Mouse (Mus musculus) intestine, embryonic 15.5 days (tissue): ENCODE results near the gene Tec. TPM values are rescaled to one million over a fixed set of nuclear protein-coding genes. Genes with fewer than 3 reads are reported as not detected.
A peak's percentile ranks its signal among the peaks of the same experiment; 100 is the strongest.

Experiments
- ATAC-seq: fragments of 200-750 bp; cut with Nextera tagmentation; 2 replicates; pipeline ENCODE4 v1.8.0; 2017; ENCODE audit warnings: moderate TSS enrichment, moderate library complexity
- H3K27ac ChIP-seq: fragments of 300-500 bp; sonication (generic); 2 replicates; pipeline ENCODE4 v1.5.1; 2015; ENCODE audit warnings: mild to moderate bottlenecking, inconsistent platforms
- H3K27me3 ChIP-seq: fragments of 300-500 bp; sonication (generic); replicated peaks from 2 replicates; pipeline ENCODE4 v1.6.1; 2015; ENCODE audit warnings: inconsistent platforms
- H3K36me3 ChIP-seq: fragments of 300-500 bp; sonication (generic); 2 replicates; pipeline ENCODE4 v1.6.1; 2015; ENCODE audit warnings: inconsistent platforms
- H3K4me1 ChIP-seq: fragments of 300-500 bp; sonication (generic); replicated peaks from 2 replicates; pipeline ENCODE4 v1.6.1; 2015; ENCODE audit warnings: inconsistent platforms
- H3K4me2 ChIP-seq: fragments of 300-500 bp; sonication (generic); replicated peaks from 2 replicates; pipeline ENCODE4 v1.6.1; 2015; ENCODE audit warnings: mild to moderate bottlenecking, inconsistent platforms
- H3K4me3 ChIP-seq: fragments of 300-500 bp; sonication (generic); replicated peaks from 2 replicates; pipeline ENCODE4 v1.5.1; 2015; ENCODE audit warnings: inconsistent platforms
- H3K9ac ChIP-seq: fragments of 300-500 bp; sonication (generic); 2 replicates; pipeline ENCODE4 v1.6.1; 2015; ENCODE audit warnings: inconsistent platforms
- H3K9me3 ChIP-seq: fragments of 300-500 bp; sonication (generic); 2 replicates; pipeline ENCODE4 v1.6.1; 2016; ENCODE audit warnings: inconsistent platforms
- WGBS: fragments of 180-500 bp; shearing (Covaris S2); methylation state at CpG from one replicate; pipeline ENCODE4 v1.1.7; 2015; 5-methylcytosine and 5-hydroxymethylcytosine counted together
- polyA plus RNA-seq: library from polyadenylated mRNA; unstranded; fragments of >200 nt; fragmentation: Nextera tagmentation; extraction: Ambion mirVana; gene quantifications from 2 replicates; pipeline ENCODE4 v1.2.1, GENCODE M21; 2015

Gene Tec
- 12.8 and 13.0 TPM in 2 replicates for polyA plus RNA-seq

- Histone ChIP-seq H3K4me1 (0 out of 2 replicates have a peak, but pooled peaks cover 8% of the 10 kb centered on the region), H3K27me3 (no peaks in the 10 kb centered on the region), H3K4me2 (peak within 1 kb of the TSS; percentile 94), H3K36me3 (no peaks in the 10 kb centered on the region), H3K27ac (peak within 1 kb of the TSS; percentile 89), H3K4me3 (peak within 1 kb of the TSS; percentile 61), H3K9me3 (0 out of 2 replicates have a peak, but pooled peaks cover 3% of the 10 kb centered on the region), H3K9ac (peak within 1 kb of the TSS; percentile 54)
- WGBS: 1% methylated on average over 60 of the region's 60 CpGs
- peak; percentile 96 for ATAC-seq
Measured at GRCm38 (mm10) chr5:72868091-72868875, at the start of gene Tec. TSS of gene Tec (minus strand) at chr5:72868483.

GRCm38 (mm10) chr5:72916851-72917250, 48.6 kb upstream of the Tec start:
- Histone ChIP-seq H3K4me1 (peaks cover 20% of the 10 kb centered on the region), H3K27ac (no peak overlapping the region), H3K9ac (no peak overlapping the region), H3K9me3 (no peaks in the 10 kb centered on the region), H3K27me3 (no peaks in the 10 kb centered on the region), H3K4me3 (no peak overlapping the region), H3K36me3 (no peaks in the 10 kb centered on the region), H3K4me2 (peak overlapping the region; percentile 81)
- no peak for ATAC-seq
- WGBS: 26% methylated on average over 1 of the region's 1 CpGs

GRCm38 (mm10) chr5:72916048-72916447, 47.8 kb upstream of the Tec start:
- H3K27ac ChIP-seq: no peak overlapping the region
- no peaks in the 10 kb centered on the region for H3K9me3 ChIP-seq
- ATAC-seq: no peak
- H3K36me3 ChIP-seq: no peaks in the 10 kb centered on the region
- peak overlapping the region; percentile 93 for H3K4me3 ChIP-seq
- H3K4me1 ChIP-seq: peaks cover 20% of the 10 kb centered on the region
- peak overlapping the region; percentile 81 for H3K4me2 ChIP-seq
- peak overlapping the region; percentile 93; the same call in 1 of the 2 replicates for H3K9ac ChIP-seq
- WGBS: 25% methylated on average over 4 of the region's 4 CpGs
- no peaks in the 10 kb centered on the region for H3K27me3 ChIP-seq

- H3K9ac ChIP-seq: peak overlapping the region; percentile 93
- no peaks in the 10 kb centered on the region for H3K36me3 ChIP-seq
- H3K4me1 ChIP-seq: peaks cover 19% of the 10 kb centered on the region
- H3K4me2 ChIP-seq: peak overlapping the region; percentile 81
- H3K4me3 ChIP-seq: peak overlapping the region; percentile 93
- H3K27me3 ChIP-seq: no peaks in the 10 kb centered on the region
- ATAC-seq: peak; percentile 56
- WGBS: under 1% methylated on average over 66 of the region's 66 CpGs
- no peaks in the 10 kb centered on the region for H3K9me3 ChIP-seq
- peak overlapping the region; percentile 96 for H3K27ac ChIP-seq
Measured at GRCm38 (mm10) chr5:72914633-72915561, 46.6 kb upstream of the Tec start.

GRCm38 (mm10) chr5:72913648-72914557, 45.6 kb upstream of the Tec start, which contains the start of gene Slain2:
TSS of gene Slain2 (plus strand) at chr5:72914304.
- WGBS: under 1% methylated on average over 82 of the region's 83 CpGs
- peak within 1 kb of the TSS; percentile 93 for H3K4me3 ChIP-seq

GRCm38 (mm10) chr5:72911284-72911683, 43.0 kb upstream of the Tec start:
- 88% methylated on average over 3 of the region's 3 CpGs for WGBS
- Histone ChIP-seq H3K27ac (no peak overlapping the region), H3K9me3 (no peaks in the 10 kb centered on the region), H3K4me3 (no peak overlapping the region), H3K4me2 (no peak overlapping the region), H3K36me3 (no peaks in the 10 kb centered on the region), H3K4me1 (peaks cover 8% of the 10 kb centered on the region), H3K27me3 (no peaks in the 10 kb centered on the region), H3K9ac (no peak overlapping the region)
- ATAC-seq: no peak

More at GRCm38 (mm10) chr5:72913648-72914557, 45.6 kb upstream of the Tec start, which contains the start of gene Slain2:
- Histone ChIP-seq H3K4me2 (peak within 1 kb of the TSS; percentile 81), H3K27me3 (no peaks in the 10 kb centered on the region), H3K9me3 (no peaks in the 10 kb centered on the region), H3K27ac (peak within 1 kb of the TSS; percentile 96), H3K36me3 (no peaks in the 10 kb centered on the region), H3K4me1 (peaks cover 18% of the 10 kb centered on the region), H3K9ac (peak within 1 kb of the TSS; percentile 93)
- ATAC-seq: peak; percentile 94

GRCm38 (mm10) chr5:72910373-72910772, 42.1 kb upstream of the Tec start:
- ATAC-seq: no peak
- H3K4me2 ChIP-seq: no peak overlapping the region
- peaks cover 3% of the 10 kb centered on the region; the same call in 1 of the 2 replicates for H3K4me1 ChIP-seq
- H3K27me3 ChIP-seq: no peaks in the 10 kb centered on the region
- no peaks in the 10 kb centered on the region for H3K9me3 ChIP-seq
- WGBS: 94% methylated on average over 1 of the region's 1 CpGs
- no peak overlapping the region for H3K4me3 ChIP-seq
- no peak overlapping the region for H3K9ac ChIP-seq
- H3K36me3 ChIP-seq: no peaks in the 10 kb centered on the region
- no peak overlapping the region for H3K27ac ChIP-seq

- Histone ChIP-seq H3K4me2 (no peak overlapping the region), H3K4me3 (no peak overlapping the region), H3K27me3 (no peaks in the 10 kb centered on the region), H3K9ac (no peak overlapping the region), H3K36me3 (no peaks in the 10 kb centered on the region), H3K27ac (no peak overlapping the region), H3K9me3 (no peaks in the 10 kb centered on the region), H3K4me1 (peaks cover 3% of the 10 kb centered on the region; the same call in 1 of the 2 replicates)
- no peak for ATAC-seq
- 71% methylated on average over 4 of the region's 4 CpGs for WGBS
Measured at GRCm38 (mm10) chr5:72909363-72909762, 41.1 kb upstream of the Tec start.

GRCm38 (mm10) chr5:72908324-72908936, 40.1 kb upstream of the Tec start:
- ATAC-seq: no peak
- Histone ChIP-seq H3K4me1 (peaks cover 3% of the 10 kb centered on the region; the same call in 1 of the 2 replicates), H3K4me3 (no peak overlapping the region), H3K9ac (no peak overlapping the region), H3K36me3 (no peaks in the 10 kb centered on the region), H3K4me2 (no peak overlapping the region), H3K27me3 (no peaks in the 10 kb centered on the region), H3K9me3 (no peaks in the 10 kb centered on the region), H3K27ac (no peak overlapping the region)
- WGBS: 82% methylated on average over 8 of the region's 8 CpGs

- H3K4me3 ChIP-seq: no peak overlapping the region
Measured at GRCm38 (mm10) chr5:72907402-72907801, 39.1 kb upstream of the Tec start.

More at GRCm38 (mm10) chr5:72907402-72907801, 39.1 kb upstream of the Tec start:
- H3K9me3 ChIP-seq: no peaks in the 10 kb centered on the region
- no peak overlapping the region for H3K27ac ChIP-seq
- no peak for ATAC-seq
- H3K36me3 ChIP-seq: no peaks in the 10 kb centered on the region
- no peak overlapping the region for H3K4me2 ChIP-seq
- H3K4me1 ChIP-seq: no peaks in the 10 kb centered on the region
- WGBS: 84% methylated on average over 6 of the region's 6 CpGs
- H3K27me3 ChIP-seq: no peaks in the 10 kb centered on the region
- no peak overlapping the region for H3K9ac ChIP-seq
